Mouse (Mus musculus) C2C12 (cell line): ENCODE data around the gene Plod1. TPM values are rescaled to one million over a fixed set of nuclear protein-coding genes. Genes with fewer than 3 reads are reported as not detected.

Experiments used
- H3K27me3 ChIP-seq: one replicate; pipeline ENCODE4 v1.6.1; 2011; ENCODE audit not compliant: control insufficient read depth, insufficient read depth, insufficient read length
- H3K36me3 ChIP-seq: one replicate; pipeline ENCODE4 v1.6.1; 2011; ENCODE audit not compliant: control insufficient read depth, insufficient read depth
- H3K4me3 ChIP-seq: one replicate; pipeline ENCODE4 v1.5.1; 2011; ENCODE audit warnings: mild to moderate bottlenecking, control low read depth; ENCODE audit not compliant: poor library complexity, insufficient read depth, severe bottlenecking
- H3K79me2 ChIP-seq: one replicate; pipeline ENCODE4 v1.6.1; 2011; ENCODE audit not compliant: control insufficient read depth, insufficient read depth
- H3K79me3 ChIP-seq: one replicate; pipeline ENCODE4 v1.6.1; 2011; ENCODE audit warnings: low read depth, control low read depth
- H3ac ChIP-seq: one replicate; pipeline ENCODE3; 2011; ENCODE audit warnings: low read depth; ENCODE audit not compliant: control insufficient read depth, insufficient read length
- CEBPB ChIP-seq: IDR thresholded peaks from one replicate; pipeline ENCODE4 v1.6.1; 2011; ENCODE audit warnings: low read depth, mild to moderate bottlenecking, control low read depth, moderate library complexity
- CTCF ChIP-seq: IDR thresholded peaks from one replicate; pipeline ENCODE4 v1.5.1; 2011; ENCODE audit not compliant: control insufficient read depth, insufficient read depth, insufficient read length
- FOSL1 ChIP-seq: IDR thresholded peaks from one replicate; pipeline ENCODE4 v1.8.0; 2011; ENCODE audit warnings: mild to moderate bottlenecking, low read length; ENCODE audit not compliant: poor library complexity, insufficient read depth, severe bottlenecking
- MAX ChIP-seq: IDR thresholded peaks from one replicate; pipeline ENCODE4 v1.6.1; 2011; ENCODE audit warnings: mild to moderate bottlenecking, control low read depth
- MYOD1 ChIP-seq: IDR thresholded peaks from one replicate; pipeline ENCODE4 v1.6.1; 2011; ENCODE audit warnings: low read depth; ENCODE audit not compliant: control insufficient read depth, insufficient read length
- MYOG ChIP-seq: IDR thresholded peaks from one replicate; pipeline ENCODE4 v1.6.1; 2011; ENCODE audit not compliant: control insufficient read depth, insufficient read length; ENCODE audit errors: extremely low read depth
- USF1 ChIP-seq: IDR thresholded peaks from one replicate; pipeline ENCODE4 v1.6.1; 2011; ENCODE audit warnings: low read depth, mild to moderate bottlenecking, control low read depth, moderate library complexity
- polyA plus RNA-seq: library from polyadenylated mRNA; unstranded; fragments of >200 nt; fragmentation: generic; extraction: Trizol; gene quantifications from one replicate; pipeline ENCODE4 v1.2.1, GENCODE M21; 2012; ENCODE audit warnings: missing spikeins

Plod1 gene
- polyA plus RNA-seq, 1 experiment, result 49.2 TPM

- H3ac ChIP-seq, result no peak overlapping the region
- no peaks in the 10 kb centered on the region for H3K79me3 ChIP-seq
- no peak overlapping the region for H3K4me3 ChIP-seq
- no peaks in the 10 kb centered on the region for H3K27me3 ChIP-seq
- peaks cover 21% of the 10 kb centered on the region for H3K36me3 ChIP-seq
- TF ChIP-seq CEBPB, result no peak
- no peak for TF ChIP-seq MYOG
- TF ChIP-seq CTCF, result no peak
- TF ChIP-seq MAX, result no peak
- TF ChIP-seq FOSL1, result no peak
- TF ChIP-seq USF1, result no peak
- no peak for TF ChIP-seq MYOD1
- H3K79me2 ChIP-seq, result no peaks in the 10 kb centered on the region
Observed at GRCm38 (mm10) chr4:147862051-147862450, 74.5 kb downstream of the Plod1 start.

Other genes starting within 250 kb of the Plod1 start
- not detected for gene Zfp534, start 234.2 kb downstream of the Plod1 start, polyA plus RNA-seq
- 0.07 TPM for gene Zfp984, start 127.0 kb downstream of the Plod1 start, polyA plus RNA-seq
- 0.55 TPM for gene Zfp933, start 88.4 kb downstream of the Plod1 start, polyA plus RNA-seq
- 13.5 TPM for gene Miip, start 68.0 kb downstream of the Plod1 start, polyA plus RNA-seq
- 4.6 TPM for gene Fv1, start 67.8 kb downstream of the Plod1 start, polyA plus RNA-seq
- gene Mfn2, start 32.1 kb downstream of the Plod1 start, polyA plus RNA-seq, result 46.7 TPM
- gene 2510039O18Rik, start 4.1 kb upstream of the Plod1 start, polyA plus RNA-seq, result 46.5 TPM
- 1.2 TPM for gene Nppb, start 49.0 kb upstream of the Plod1 start, polyA plus RNA-seq
- gene Nppa, start 64.0 kb upstream of the Plod1 start, polyA plus RNA-seq, result not detected
- 11.5 TPM for gene Clcn6, start 102.1 kb upstream of the Plod1 start, polyA plus RNA-seq
- gene Mthfr, start 102.3 kb upstream of the Plod1 start, polyA plus RNA-seq, result 16.1 TPM
- gene Agtrap, start 151.3 kb upstream of the Plod1 start, polyA plus RNA-seq, result 8.2 TPM
- 35.6 TPM for gene Mad2l2, start 193.6 kb upstream of the Plod1 start, polyA plus RNA-seq
- 0.01 TPM for gene Draxin, start 193.9 kb upstream of the Plod1 start, polyA plus RNA-seq
- 54.4 TPM for gene Fbxo6, start 215.4 kb upstream of the Plod1 start, polyA plus RNA-seq
- gene Fbxo44, start 223.7 kb upstream of the Plod1 start, polyA plus RNA-seq, result 2.1 TPM
- gene Fbxo2, start 223.9 kb upstream of the Plod1 start, polyA plus RNA-seq, result 14.2 TPM